Mouse (Mus musculus): ENCODE measurements around the gene Them7. TPM values are rescaled to one million over a fixed set of nuclear protein-coding genes. Genes with fewer than 3 reads are reported as not detected.

The Them7 gene
- polyA plus RNA-seq, 1 experiment: not detected

GRCm38 (mm10) chr2:105396066-105396465, 171.9 kb downstream of the Them7 start:
- Histone ChIP-seq H3K27me3 (ENCODE audit: control insufficient read depth, insufficient read depth, insufficient read length) (no peaks in the 10 kb centered on the region), H3ac (ENCODE audit: control insufficient read depth, insufficient read length, low read depth) (no peak overlapping the region), H3K79me3 (ENCODE audit: low read depth) (peaks cover 30% of the 10 kb centered on the region), H3K4me3 (ENCODE audit: insufficient read depth, poor library complexity, severe bottlenecking) (no peak overlapping the region), H3K79me2 (ENCODE audit: control insufficient read depth, insufficient read depth) (peaks cover 48% of the 10 kb centered on the region), H3K36me3 (ENCODE audit: control insufficient read depth, insufficient read depth) (peaks cover 42% of the 10 kb centered on the region)
- TF ChIP-seq USF1 (IDR thresholded peaks at IDR 0.05; ENCODE audit: low read depth) (no peak), MYOG (IDR thresholded peaks at IDR 0.05; ENCODE audit: control insufficient read depth, extremely low read depth, insufficient read length) (no peak), CTCF (IDR thresholded peaks at IDR 0.05; ENCODE audit: control insufficient read depth, insufficient read depth, insufficient read length) (no peak), MAX (IDR thresholded peaks at IDR 0.05) (no peak), FOSL1 (IDR thresholded peaks at IDR 0.05; ENCODE audit: insufficient read depth, low read length, poor library complexity, severe bottlenecking) (no peak), CEBPB (IDR thresholded peaks at IDR 0.05; ENCODE audit: low read depth) (no peak), MYOD1 (IDR thresholded peaks at IDR 0.05; ENCODE audit: control insufficient read depth, insufficient read length, low read depth) (no peak)

- TF ChIP-seq CEBPB (IDR thresholded peaks at IDR 0.05; ENCODE audit: low read depth) (no peak), MAX (IDR thresholded peaks at IDR 0.05) (no peak), MYOG (IDR thresholded peaks at IDR 0.05; ENCODE audit: control insufficient read depth, extremely low read depth, insufficient read length) (no peak), MYOD1 (IDR thresholded peaks at IDR 0.05; ENCODE audit: control insufficient read depth, insufficient read length, low read depth) (no peak), USF1 (IDR thresholded peaks at IDR 0.05; ENCODE audit: low read depth) (no peak), CTCF (IDR thresholded peaks at IDR 0.05; ENCODE audit: control insufficient read depth, insufficient read depth, insufficient read length) (no peak), FOSL1 (IDR thresholded peaks at IDR 0.05; ENCODE audit: insufficient read depth, low read length, poor library complexity, severe bottlenecking) (no peak)
- Histone ChIP-seq H3K4me3 (ENCODE audit: insufficient read depth, poor library complexity, severe bottlenecking) (peak overlapping the region; percentile 68), H3K27me3 (ENCODE audit: control insufficient read depth, insufficient read depth, insufficient read length) (no peaks in the 10 kb centered on the region)
Observed at GRCm38 (mm10) chr2:105397446-105398211, 173.5 kb downstream of the Them7 start.

GRCm38 (mm10) chr2:105398636-105399084, 174.5 kb downstream of the Them7 start:
- H3K27me3 ChIP-seq (ENCODE audit: control insufficient read depth, insufficient read depth, insufficient read length): no peaks in the 10 kb centered on the region
- peaks cover 30% of the 10 kb centered on the region for H3K79me3 ChIP-seq (ENCODE audit: low read depth)
- peak overlapping the region; percentile 86 for H3ac ChIP-seq (ENCODE audit: control insufficient read depth, insufficient read length, low read depth)
- peak overlapping the region; percentile 68 for H3K4me3 ChIP-seq (ENCODE audit: insufficient read depth, poor library complexity, severe bottlenecking)
- TF ChIP-seq MAX (IDR thresholded peaks at IDR 0.05): no peak
- no peak for TF ChIP-seq FOSL1 (IDR thresholded peaks at IDR 0.05; ENCODE audit: insufficient read depth, low read length, poor library complexity, severe bottlenecking)
- TF ChIP-seq MYOD1 (IDR thresholded peaks at IDR 0.05; ENCODE audit: control insufficient read depth, insufficient read length, low read depth): no peak
- no peak for TF ChIP-seq CEBPB (IDR thresholded peaks at IDR 0.05; ENCODE audit: low read depth)
- no peak for TF ChIP-seq MYOG (IDR thresholded peaks at IDR 0.05; ENCODE audit: control insufficient read depth, extremely low read depth, insufficient read length)
- TF ChIP-seq CTCF (IDR thresholded peaks at IDR 0.05; ENCODE audit: control insufficient read depth, insufficient read depth, insufficient read length): no peak
- no peak for TF ChIP-seq USF1 (IDR thresholded peaks at IDR 0.05; ENCODE audit: low read depth)
- H3K79me2 ChIP-seq (ENCODE audit: control insufficient read depth, insufficient read depth): peaks cover 48% of the 10 kb centered on the region
- H3K36me3 ChIP-seq (ENCODE audit: control insufficient read depth, insufficient read depth): peaks cover 22% of the 10 kb centered on the region

More at GRCm38 (mm10) chr2:105397446-105398211, 173.5 kb downstream of the Them7 start:
- Histone ChIP-seq H3K79me2 (ENCODE audit: control insufficient read depth, insufficient read depth) (peaks cover 48% of the 10 kb centered on the region), H3K79me3 (ENCODE audit: low read depth) (peaks cover 30% of the 10 kb centered on the region), H3K36me3 (ENCODE audit: control insufficient read depth, insufficient read depth) (peaks cover 29% of the 10 kb centered on the region), H3ac (ENCODE audit: control insufficient read depth, insufficient read length, low read depth) (peak overlapping the region; percentile 49)

- Histone ChIP-seq H3K27me3 (ENCODE audit: control insufficient read depth, insufficient read depth, insufficient read length) (no peaks in the 10 kb centered on the region), H3ac (ENCODE audit: control insufficient read depth, insufficient read length, low read depth) (peak within 1 kb of the TSS; percentile 86), H3K79me3 (ENCODE audit: low read depth) (peaks cover 30% of the 10 kb centered on the region), H3K4me3 (ENCODE audit: insufficient read depth, poor library complexity, severe bottlenecking) (peak within 1 kb of the TSS; percentile 68), H3K36me3 (ENCODE audit: control insufficient read depth, insufficient read depth) (peaks cover 16% of the 10 kb centered on the region), H3K79me2 (ENCODE audit: control insufficient read depth, insufficient read depth) (peaks cover 46% of the 10 kb centered on the region)
- TF ChIP-seq MYOD1 (IDR thresholded peaks at IDR 0.05; ENCODE audit: control insufficient read depth, insufficient read length, low read depth) (peak; percentile 13), CTCF (IDR thresholded peaks at IDR 0.05; ENCODE audit: control insufficient read depth, insufficient read depth, insufficient read length) (no peak), USF1 (IDR thresholded peaks at IDR 0.05; ENCODE audit: low read depth) (no peak), CEBPB (IDR thresholded peaks at IDR 0.05; ENCODE audit: low read depth) (no peak)
Observed at GRCm38 (mm10) chr2:105399085-105399891, 175.2 kb downstream of the Them7 start, which contains the start of gene Rcn1. TSS of gene Rcn1 (minus strand) at chr2:105399319.

- peaks cover 33% of the 10 kb centered on the region for H3K79me2 ChIP-seq (ENCODE audit: control insufficient read depth, insufficient read depth)
- no peaks in the 10 kb centered on the region for H3K27me3 ChIP-seq (ENCODE audit: control insufficient read depth, insufficient read depth, insufficient read length)
Observed at GRCm38 (mm10) chr2:105400558-105400957, 176.4 kb downstream of the Them7 start.

More at GRCm38 (mm10) chr2:105400558-105400957, 176.4 kb downstream of the Them7 start:
- no peak for TF ChIP-seq MAX (IDR thresholded peaks at IDR 0.05)
- TF ChIP-seq FOSL1 (IDR thresholded peaks at IDR 0.05; ENCODE audit: insufficient read depth, low read length, poor library complexity, severe bottlenecking): no peak
- TF ChIP-seq CEBPB (IDR thresholded peaks at IDR 0.05; ENCODE audit: low read depth): no peak
- TF ChIP-seq MYOG (IDR thresholded peaks at IDR 0.05; ENCODE audit: control insufficient read depth, extremely low read depth, insufficient read length): no peak
- TF ChIP-seq USF1 (IDR thresholded peaks at IDR 0.05; ENCODE audit: low read depth): no peak
- no peak for TF ChIP-seq CTCF (IDR thresholded peaks at IDR 0.05; ENCODE audit: control insufficient read depth, insufficient read depth, insufficient read length)
- no peak for TF ChIP-seq MYOD1 (IDR thresholded peaks at IDR 0.05; ENCODE audit: control insufficient read depth, insufficient read length, low read depth)
- Histone ChIP-seq H3K36me3 (ENCODE audit: control insufficient read depth, insufficient read depth) (peaks cover 4% of the 10 kb centered on the region), H3ac (ENCODE audit: control insufficient read depth, insufficient read length, low read depth) (no peak overlapping the region), H3K79me3 (ENCODE audit: low read depth) (peaks cover 26% of the 10 kb centered on the region), H3K4me3 (ENCODE audit: insufficient read depth, poor library complexity, severe bottlenecking) (no peak overlapping the region)

All from C2C12 (cell line).